Mouse (Mus musculus): ENCODE data around the gene Abhd10.

DNA sequence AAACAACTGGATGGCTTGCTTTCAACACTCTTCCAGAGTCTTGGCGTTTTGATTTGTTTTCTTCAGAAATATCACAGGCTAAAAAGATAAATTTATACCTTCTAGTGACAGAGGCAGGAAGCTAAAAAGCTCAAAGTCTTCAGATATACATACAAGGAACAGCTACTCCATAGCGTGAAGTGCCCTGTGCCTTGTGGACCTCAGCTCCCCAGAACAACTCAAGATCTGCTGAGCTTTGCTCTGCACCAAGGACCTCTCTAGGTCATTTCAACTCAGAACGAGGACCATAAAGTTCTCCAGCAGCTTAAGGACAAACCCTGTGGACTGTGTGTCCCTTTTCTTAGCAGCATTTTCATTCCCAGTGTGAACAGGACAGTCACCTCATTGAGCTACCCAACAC is 22.3 kb upstream of the Abhd10 start:
- TF ChIP-seq CTCF (IDR thresholded peaks at IDR 0.05; ENCODE audit: borderline replicate concordance, insufficient read depth, low read length) (no peak), POLR2A (IDR thresholded peaks at IDR 0.05; ENCODE audit: low read depth, low read length) (no peak)
